Mouse (Mus musculus): ENCODE data around the gene Ppp1r3f. TPM values are rescaled to one million over a fixed set of nuclear protein-coding genes. Genes with fewer than 3 reads are reported as not detected.

Gene Ppp1r3f
- polyA plus RNA-seq (2014; fragmentation: Illumina TruSeq; extraction: RNeasy Lipid Tissue Mini Kit (QIAGEN cat#74804); ENCODE audit: low replicate concordance), result not detected

DNA sequence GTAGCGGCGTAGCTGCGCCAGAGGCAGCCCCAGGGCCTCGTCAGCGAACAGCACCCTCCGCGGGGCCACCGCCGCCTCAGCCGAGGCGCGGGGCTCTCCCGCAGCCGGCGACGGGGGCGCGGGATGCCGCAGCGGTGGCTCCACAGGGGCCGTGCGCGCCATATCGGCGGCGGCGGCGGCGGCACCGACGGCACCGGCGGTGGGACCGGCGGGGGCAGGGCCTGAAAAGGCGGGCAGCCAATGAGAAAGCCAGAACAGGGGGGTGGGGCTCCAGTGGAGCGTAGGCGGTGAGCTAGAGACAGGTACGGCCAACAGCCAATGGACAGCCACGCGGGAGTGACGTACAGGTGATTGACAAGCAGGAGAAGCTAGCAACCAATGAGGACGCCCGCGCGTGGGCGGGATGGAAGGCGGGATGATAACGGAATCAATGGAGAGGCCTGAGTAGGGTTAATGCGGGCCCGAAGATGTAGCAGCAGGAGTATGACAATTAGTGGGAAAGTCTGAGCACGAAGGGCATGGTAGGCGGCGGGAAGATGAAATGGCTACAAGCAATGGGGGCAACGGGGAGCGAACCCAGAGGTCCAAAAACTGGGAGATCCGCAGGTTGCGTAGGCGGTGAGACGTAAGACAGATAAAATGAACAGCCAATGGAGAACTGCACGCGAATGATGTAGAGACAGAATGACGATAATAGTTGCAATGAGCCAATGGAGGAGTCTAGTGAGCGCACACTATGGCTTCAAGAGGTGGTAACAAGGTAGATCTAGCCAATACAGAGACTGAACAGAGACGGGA lies at the start of gene Ppp1r3f:
Ppp1r3f (minus strand) TSS at position 197 of the 798 bp plus-strand sequence.

DNA sequence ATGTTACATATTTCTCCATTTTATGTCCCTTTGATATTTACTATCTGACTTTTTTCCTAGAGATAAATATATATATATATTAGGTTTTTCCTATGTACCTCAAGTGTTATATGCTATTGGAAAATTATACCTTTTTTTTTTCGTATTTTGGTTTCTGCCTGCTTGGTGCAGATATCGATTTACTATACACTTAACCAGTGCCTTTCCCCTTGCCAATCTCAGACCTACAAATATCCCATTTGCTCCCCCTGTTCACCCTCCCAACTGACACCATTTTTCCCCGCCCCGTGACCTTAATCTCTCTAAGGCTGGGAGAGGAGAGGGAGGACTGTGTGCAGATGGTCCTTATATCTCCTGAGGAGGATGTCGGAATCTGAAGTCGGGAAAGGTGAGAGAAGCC lies 32.7 kb upstream of the Ppp1r3f start, which contains the start of gene Cacna1f:
Cacna1f (plus strand) TSS at position 301 of the 400 bp plus-strand sequence.

DNA sequence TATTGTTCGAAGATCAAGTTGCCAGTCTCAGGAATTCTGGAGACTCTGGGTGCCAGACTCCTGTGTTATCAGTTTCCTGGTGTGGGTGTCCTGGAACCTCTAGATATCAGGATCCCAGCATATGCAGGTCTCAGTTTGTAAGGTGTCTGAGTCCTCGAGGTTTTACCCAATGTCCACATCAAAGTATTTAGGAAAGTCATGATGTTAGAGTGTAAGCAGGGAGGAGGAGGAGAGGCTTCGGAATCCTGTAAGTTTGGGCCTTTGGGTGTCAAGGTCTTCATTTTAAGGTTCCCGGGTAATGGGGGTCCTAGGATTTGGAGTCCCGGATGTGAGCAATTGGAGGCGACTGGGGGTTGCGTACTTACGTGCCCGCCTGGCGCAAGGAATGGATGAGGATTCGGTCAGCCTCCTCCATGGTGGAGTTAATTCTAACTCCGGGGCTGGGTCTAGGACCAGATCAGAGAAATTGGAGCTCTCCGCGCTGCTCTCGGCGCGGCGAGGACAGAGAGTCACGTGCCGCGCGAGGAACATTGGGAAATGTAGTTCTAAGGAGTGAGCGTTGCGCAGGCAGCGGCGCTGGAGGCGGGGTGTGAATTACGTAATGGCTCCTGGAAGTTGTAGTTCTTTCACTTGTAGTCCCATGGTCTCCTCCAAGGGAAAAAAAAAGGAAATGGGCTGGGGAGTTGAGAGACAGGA lies 30.9 kb upstream of the Ppp1r3f start, which contains the start of gene Ccdc22:
Ccdc22 (minus strand) TSS at position 639 of the 696 bp plus-strand sequence.

DNA sequence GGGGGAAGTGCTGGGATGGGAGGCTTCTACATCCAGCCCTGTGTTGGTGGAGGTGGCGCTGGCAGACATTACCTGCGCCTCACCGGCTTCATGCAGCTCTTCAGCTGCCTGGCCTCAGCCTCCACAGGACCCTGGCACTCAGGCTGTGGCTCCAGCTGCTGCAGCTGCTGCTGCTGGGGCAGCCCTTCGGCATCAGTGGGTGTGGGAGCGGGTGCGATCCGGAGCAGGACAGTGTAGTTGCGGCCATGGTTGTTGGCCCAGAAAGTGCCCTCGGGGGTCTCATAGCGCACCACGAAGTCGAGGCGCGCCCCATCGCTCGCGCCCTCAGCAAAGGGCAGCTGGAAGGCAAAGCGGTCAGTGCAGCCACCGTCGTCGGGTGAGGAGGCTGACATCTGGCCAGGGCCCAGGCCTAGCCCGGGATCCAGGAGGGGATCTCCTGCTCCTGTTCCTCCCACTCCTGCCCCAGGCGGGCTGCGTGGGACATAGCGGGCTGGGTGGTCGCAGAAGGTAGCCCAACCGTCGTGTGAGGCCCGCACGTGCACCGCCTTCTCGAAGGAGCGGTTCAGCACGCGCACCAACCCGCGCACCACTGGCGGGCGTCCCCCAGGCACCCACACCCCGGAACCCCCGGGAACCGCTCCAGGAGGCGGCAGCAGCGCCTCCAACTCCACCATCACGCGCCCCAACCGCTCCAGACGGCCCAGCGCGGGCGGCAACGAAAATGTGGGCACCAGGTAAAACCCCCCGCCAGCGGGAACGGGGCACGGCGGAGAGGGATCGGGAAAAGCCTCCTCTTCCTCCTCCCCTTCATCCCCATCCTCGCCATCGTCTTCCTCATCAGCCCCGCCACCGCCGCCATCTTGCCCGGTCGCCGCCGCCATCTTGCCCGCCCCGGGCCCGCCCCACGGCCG lies 652 bp downstream of the Ppp1r3f start, which contains the start of gene Foxp3:
Foxp3 (plus strand) TSS at position 469 of the 911 bp plus-strand sequence.

Other genes starting within 250 kb of the Ppp1r3f start
- 0.33 TPM for gene Usp27x, start 198.5 kb downstream of the Ppp1r3f start, polyA plus RNA-seq (2014; fragmentation: Illumina TruSeq; extraction: RNeasy Lipid Tissue Mini Kit (QIAGEN cat#74804); ENCODE audit: low replicate concordance)
- not detected for gene Foxp3, start 639 bp downstream of the Ppp1r3f start, polyA plus RNA-seq (2014; fragmentation: Illumina TruSeq; extraction: RNeasy Lipid Tissue Mini Kit (QIAGEN cat#74804); ENCODE audit: low replicate concordance)
- gene Ccdc22, start 31.2 kb upstream of the Ppp1r3f start, polyA plus RNA-seq (2014; fragmentation: Illumina TruSeq; extraction: RNeasy Lipid Tissue Mini Kit (QIAGEN cat#74804); ENCODE audit: low replicate concordance), result 1.1 TPM
- gene Cacna1f, start 32.8 kb upstream of the Ppp1r3f start, polyA plus RNA-seq (2014; fragmentation: Illumina TruSeq; extraction: RNeasy Lipid Tissue Mini Kit (QIAGEN cat#74804); ENCODE audit: low replicate concordance), result not detected
- 0.63 TPM for gene Syp, start 64.2 kb upstream of the Ppp1r3f start, polyA plus RNA-seq (2014; fragmentation: Illumina TruSeq; extraction: RNeasy Lipid Tissue Mini Kit (QIAGEN cat#74804); ENCODE audit: low replicate concordance)
- gene Prickle3, start 83.0 kb upstream of the Ppp1r3f start, polyA plus RNA-seq (2014; fragmentation: Illumina TruSeq; extraction: RNeasy Lipid Tissue Mini Kit (QIAGEN cat#74804); ENCODE audit: low replicate concordance), result 7.6 TPM
- 26.2 TPM for gene Plp2, start 97.1 kb upstream of the Ppp1r3f start, polyA plus RNA-seq (2014; fragmentation: Illumina TruSeq; extraction: RNeasy Lipid Tissue Mini Kit (QIAGEN cat#74804); ENCODE audit: low replicate concordance)
- 0.33 TPM for gene Magix, start 107.0 kb upstream of the Ppp1r3f start, polyA plus RNA-seq (2014; fragmentation: Illumina TruSeq; extraction: RNeasy Lipid Tissue Mini Kit (QIAGEN cat#74804); ENCODE audit: low replicate concordance)
- 33.0 TPM for gene Gpkow, start 122.8 kb upstream of the Ppp1r3f start, polyA plus RNA-seq (2014; fragmentation: Illumina TruSeq; extraction: RNeasy Lipid Tissue Mini Kit (QIAGEN cat#74804); ENCODE audit: low replicate concordance)
- 3.8 TPM for gene Wdr45, start 140.1 kb upstream of the Ppp1r3f start, polyA plus RNA-seq (2014; fragmentation: Illumina TruSeq; extraction: RNeasy Lipid Tissue Mini Kit (QIAGEN cat#74804); ENCODE audit: low replicate concordance)
- not detected for gene Gm45208, start 148.0 kb upstream of the Ppp1r3f start, polyA plus RNA-seq (2014; fragmentation: Illumina TruSeq; extraction: RNeasy Lipid Tissue Mini Kit (QIAGEN cat#74804); ENCODE audit: low replicate concordance)
- gene Praf2, start 154.2 kb upstream of the Ppp1r3f start, polyA plus RNA-seq (2014; fragmentation: Illumina TruSeq; extraction: RNeasy Lipid Tissue Mini Kit (QIAGEN cat#74804); ENCODE audit: low replicate concordance), result 12.1 TPM
- 4.6 TPM for gene Ccdc120, start 176.6 kb upstream of the Ppp1r3f start, polyA plus RNA-seq (2014; fragmentation: Illumina TruSeq; extraction: RNeasy Lipid Tissue Mini Kit (QIAGEN cat#74804); ENCODE audit: low replicate concordance)
- 3.7 TPM for gene Tfe3, start 188.3 kb upstream of the Ppp1r3f start, polyA plus RNA-seq (2014; fragmentation: Illumina TruSeq; extraction: RNeasy Lipid Tissue Mini Kit (QIAGEN cat#74804); ENCODE audit: low replicate concordance)
- 21.4 TPM for gene Gripap1, start 215.5 kb upstream of the Ppp1r3f start, polyA plus RNA-seq (2014; fragmentation: Illumina TruSeq; extraction: RNeasy Lipid Tissue Mini Kit (QIAGEN cat#74804); ENCODE audit: low replicate concordance)
- 0.89 TPM for gene Kcnd1, start 248.0 kb upstream of the Ppp1r3f start, polyA plus RNA-seq (2014; fragmentation: Illumina TruSeq; extraction: RNeasy Lipid Tissue Mini Kit (QIAGEN cat#74804); ENCODE audit: low replicate concordance)

Measured in small intestine, adult 10 weeks (tissue).